Mouse (Mus musculus) stomach, embryonic 14.5 days (tissue): ENCODE results near the gene Sez6l. TPM values are rescaled to one million over a fixed set of nuclear protein-coding genes. Genes with fewer than 3 reads are reported as not detected.

Experiments
- ATAC-seq: fragments of 200-750 bp; cut with Nextera tagmentation; 2 replicates; pipeline ENCODE4 v1.8.0; 2017; ENCODE audit warnings: low read depth, moderate TSS enrichment; ENCODE audit not compliant: insufficient number of reproducible peaks, insufficient read depth, low FRiP score
- H3K27ac ChIP-seq: fragments of 300-500 bp; sonication (generic); 2 replicates; pipeline ENCODE4 v1.5.1; 2014; ENCODE audit warnings: mild to moderate bottlenecking, low read length, moderate library complexity, mixed read lengths
- H3K27me3 ChIP-seq: fragments of 300-500 bp; sonication (generic); 2 replicates; pipeline ENCODE4 v1.6.1; 2014; ENCODE audit warnings: low read length, control low read depth, mixed read lengths; ENCODE audit not compliant: control insufficient read depth, insufficient read depth
- H3K36me3 ChIP-seq: fragments of 300-500 bp; sonication (generic); 2 replicates; pipeline ENCODE4 v1.6.1; 2014; ENCODE audit warnings: mild to moderate bottlenecking, control low read depth, low read length, moderate library complexity, mixed read lengths; ENCODE audit not compliant: control insufficient read depth, insufficient read depth
- H3K4me1 ChIP-seq: fragments of 300-500 bp; sonication (generic); 2 replicates; pipeline ENCODE4 v1.6.1; 2014; ENCODE audit warnings: low read length, control low read depth, mixed read lengths; ENCODE audit not compliant: control insufficient read depth, insufficient read depth
- H3K4me2 ChIP-seq: fragments of 300-500 bp; sonication (generic); replicated peaks from 2 replicates; pipeline ENCODE4 v1.6.1; 2014; ENCODE audit warnings: low read depth, low read length, control low read depth
- H3K4me3 ChIP-seq: fragments of 300-500 bp; sonication (generic); 2 replicates; pipeline ENCODE4 v1.5.1; 2014; ENCODE audit warnings: low read depth, low read length, control low read depth
- H3K9ac ChIP-seq: fragments of 300-500 bp; sonication (generic); replicated peaks from 2 replicates; pipeline ENCODE4 v1.6.1; 2014; ENCODE audit warnings: low read depth, mild to moderate bottlenecking, control low read depth, low read length, moderate library complexity, mixed read lengths
- H3K9me3 ChIP-seq: fragments of 300-500 bp; sonication (generic); 2 replicates; pipeline ENCODE4 v1.6.1; 2016; ENCODE audit warnings: low read depth, low read length, control low read depth; ENCODE audit not compliant: control insufficient read depth
- WGBS: fragments of 180-500 bp; shearing (Covaris S2); extraction: QIAGEN DNeasy Blood & Tissue Kit; methylation state at CpG from one replicate; pipeline ENCODE4 v1.1.7; 2014; 5-methylcytosine and 5-hydroxymethylcytosine counted together
- polyA plus RNA-seq: library from polyadenylated mRNA; unstranded; fragments of >200 nt; fragmentation: Nextera tagmentation; extraction: Ambion mirVana; gene quantifications from 2 replicates; pipeline ENCODE4 v1.2.1, GENCODE M21; 2014

Sez6l gene
- polyA plus RNA-seq, 1 experiment from 2014 or later = 2.3 TPM

DNA sequence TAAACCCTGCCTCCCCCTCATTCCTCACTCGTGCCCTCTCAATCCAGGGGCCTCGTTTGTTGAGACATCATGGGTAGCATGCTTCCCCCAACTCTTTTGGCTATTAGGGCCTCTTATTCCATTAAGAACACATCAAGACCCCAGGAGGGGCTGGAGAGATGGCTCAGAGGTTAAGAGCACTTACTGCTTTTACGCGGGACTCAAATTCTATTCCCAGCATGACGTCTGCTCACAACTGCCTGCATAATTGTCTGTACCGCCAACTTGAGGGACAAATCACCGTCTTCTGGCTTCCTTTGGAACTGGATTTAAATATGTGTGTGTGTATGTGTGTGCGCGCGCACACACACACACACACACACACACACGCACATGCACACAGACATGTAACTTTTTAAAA, 42.8 kb downstream of the Sez6l start:
- Histone ChIP-seq H3K9me3 (peaks cover 5% of the 10 kb centered on the region; the same call in 1 of the 2 replicates), H3K36me3 (no peaks in the 10 kb centered on the region), H3K27me3 (no peaks in the 10 kb centered on the region), H3K9ac (no peak overlapping the region), H3K4me1 (no peaks in the 10 kb centered on the region), H3K4me2 (no peak overlapping the region), H3K27ac (no peak overlapping the region), H3K4me3 (no peak overlapping the region)
- 48% methylated on average over 11 of the region's 11 CpGs for WGBS
- ATAC-seq = no peak

DNA sequence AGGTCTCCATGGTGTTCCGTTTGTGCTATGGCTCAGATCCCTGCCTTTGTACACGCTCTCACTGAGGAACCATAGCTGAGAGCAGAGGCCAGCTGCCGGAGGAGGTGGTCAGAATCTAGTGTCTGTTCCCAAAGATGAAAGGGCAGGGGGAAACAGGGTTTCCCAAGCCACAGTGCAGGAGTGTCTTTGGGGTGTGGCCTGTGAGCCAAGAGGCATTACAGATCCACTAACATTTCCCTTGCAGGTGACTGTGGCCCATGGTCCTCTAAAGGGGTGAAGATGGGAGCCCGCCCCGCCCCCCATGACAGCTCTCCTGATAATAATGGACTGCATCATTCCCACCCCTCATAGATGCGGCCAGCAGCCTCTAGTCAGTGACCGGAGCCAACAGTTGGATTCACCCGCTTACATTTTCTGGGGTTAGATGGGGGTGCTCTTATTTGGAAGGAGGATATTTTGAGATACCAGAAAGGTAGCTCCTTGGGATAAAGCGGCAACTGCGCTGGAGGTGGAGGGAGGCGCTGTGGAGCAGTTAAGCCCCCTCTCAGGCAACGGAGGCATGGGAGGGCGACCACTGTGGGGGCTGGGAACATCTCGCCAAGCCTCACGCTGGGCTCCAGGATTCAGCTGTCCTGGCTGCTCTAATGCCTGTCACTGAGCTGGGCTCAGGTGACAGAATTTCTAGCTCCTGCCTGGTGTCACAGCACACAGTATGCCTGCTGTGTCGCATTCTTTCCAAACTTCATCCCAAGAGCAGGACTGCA, 43.5 kb downstream of the Sez6l start:
- H3K4me1 ChIP-seq = no peaks in the 10 kb centered on the region
- 58% methylated on average over 16 of the region's 16 CpGs for WGBS
- no peaks in the 10 kb centered on the region for H3K36me3 ChIP-seq
- H3K27me3 ChIP-seq = no peaks in the 10 kb centered on the region
- no peak overlapping the region for H3K4me3 ChIP-seq
- ATAC-seq = no peak
- H3K27ac ChIP-seq = no peak overlapping the region
- H3K4me2 ChIP-seq = no peak overlapping the region
- no peak overlapping the region for H3K9ac ChIP-seq
- H3K9me3 ChIP-seq = peaks cover 5% of the 10 kb centered on the region; the same call in 1 of the 2 replicates

DNA sequence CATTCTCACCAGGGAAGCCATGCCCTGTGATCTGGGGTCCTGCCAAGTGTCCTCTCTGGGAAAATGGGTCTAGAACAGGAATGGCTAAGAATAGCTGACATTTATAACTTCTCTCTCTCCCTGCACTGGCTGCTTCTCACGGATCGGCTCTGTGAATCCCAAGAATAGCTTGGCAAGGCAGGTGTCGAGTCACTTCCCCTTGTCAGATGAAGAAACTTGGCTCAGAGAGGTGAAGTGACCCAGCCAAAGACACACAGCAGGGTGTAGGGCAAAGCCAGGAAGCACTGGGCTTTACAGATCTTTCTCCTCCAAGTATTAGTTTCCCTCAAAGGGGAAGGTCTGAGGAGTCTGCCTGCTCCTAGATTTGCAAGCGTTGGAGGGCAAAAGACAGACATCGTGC, 44.1 kb downstream of the Sez6l start:
- no peak overlapping the region for H3K27ac ChIP-seq
- H3K4me1 ChIP-seq = no peaks in the 10 kb centered on the region
- H3K36me3 ChIP-seq = no peaks in the 10 kb centered on the region
- 88% methylated on average over 5 of the region's 5 CpGs for WGBS
- ATAC-seq = no peak
- H3K9ac ChIP-seq = no peak overlapping the region
- no peaks in the 10 kb centered on the region for H3K27me3 ChIP-seq
- H3K4me3 ChIP-seq = no peak overlapping the region
- H3K9me3 ChIP-seq = peaks cover 5% of the 10 kb centered on the region; the same call in 1 of the 2 replicates
- no peak overlapping the region for H3K4me2 ChIP-seq

DNA sequence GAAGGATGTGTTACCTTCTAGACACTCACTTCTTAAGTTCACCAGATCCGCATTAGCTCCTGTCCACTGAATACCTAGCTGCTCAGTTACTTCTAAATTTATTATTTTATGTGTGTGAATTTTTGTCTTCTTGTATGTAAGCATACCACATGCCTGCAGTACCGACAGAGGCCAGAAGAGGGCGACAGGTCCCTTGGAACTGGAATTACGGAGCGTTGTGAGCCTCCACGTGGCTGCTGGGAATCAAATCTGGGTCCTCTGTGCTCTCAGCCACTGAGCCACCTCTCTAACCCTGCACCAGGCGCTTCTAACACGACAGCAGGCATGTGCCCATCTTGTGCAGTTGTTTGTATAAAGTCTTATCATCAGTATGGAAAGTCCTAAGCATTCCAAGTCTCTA, 44.8 kb downstream of the Sez6l start:
- no peak overlapping the region for H3K4me2 ChIP-seq
- H3K27ac ChIP-seq = no peak overlapping the region
- no peaks in the 10 kb centered on the region for H3K27me3 ChIP-seq
- no peak for ATAC-seq
- H3K36me3 ChIP-seq = no peaks in the 10 kb centered on the region
- WGBS = 66% methylated on average over 8 of the region's 8 CpGs
- no peak overlapping the region for H3K9ac ChIP-seq
- no peaks in the 10 kb centered on the region for H3K4me1 ChIP-seq
- no peak overlapping the region for H3K4me3 ChIP-seq
- peaks cover 5% of the 10 kb centered on the region; the same call in 1 of the 2 replicates for H3K9me3 ChIP-seq

DNA sequence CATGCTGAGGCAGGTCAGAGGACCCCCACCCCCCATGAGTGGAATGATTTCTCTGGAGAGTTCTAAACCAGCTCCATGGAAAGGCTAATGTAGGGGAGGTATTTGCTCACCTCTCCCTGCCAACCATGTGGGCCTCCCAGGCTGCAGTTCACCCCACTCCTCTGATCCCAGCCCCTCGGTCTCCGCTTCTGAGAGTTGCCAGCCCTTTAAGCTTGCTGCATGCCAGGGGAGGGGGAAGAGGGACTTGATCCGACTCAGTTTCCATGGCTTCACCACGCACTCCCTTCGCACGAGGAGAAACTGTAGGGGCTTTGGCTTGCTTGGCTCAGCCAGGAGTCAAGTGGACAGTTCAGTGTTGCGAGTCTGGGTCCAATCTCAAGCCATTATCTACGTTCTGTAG, 45.9 kb downstream of the Sez6l start:
- Histone ChIP-seq H3K27ac (no peak overlapping the region), H3K9ac (no peak overlapping the region), H3K36me3 (no peaks in the 10 kb centered on the region), H3K4me3 (no peak overlapping the region), H3K27me3 (no peaks in the 10 kb centered on the region), H3K4me2 (no peak overlapping the region), H3K9me3 (peaks cover 5% of the 10 kb centered on the region; the same call in 1 of the 2 replicates), H3K4me1 (no peaks in the 10 kb centered on the region)
- WGBS = 69% methylated on average over 8 of the region's 8 CpGs
- ATAC-seq = no peak

DNA sequence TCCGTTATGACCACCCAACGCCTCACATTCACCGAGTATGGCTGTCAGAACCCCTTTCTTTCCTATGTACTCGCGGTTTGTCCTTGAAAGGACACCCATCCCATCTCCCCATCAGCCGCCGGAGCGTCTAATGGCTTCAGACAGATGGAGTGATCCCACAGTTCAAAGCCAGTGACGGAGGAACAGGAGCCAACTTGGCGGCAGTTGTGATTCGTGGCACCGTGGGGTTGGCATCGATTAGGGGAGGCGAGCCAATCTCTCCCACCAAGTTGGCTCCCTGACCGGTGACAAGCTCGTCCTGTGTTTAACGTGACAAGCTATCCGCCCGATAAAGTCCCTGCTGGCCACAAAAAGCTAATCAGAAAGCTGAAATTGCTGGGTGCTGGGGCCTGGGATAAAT, 50.0 kb downstream of the Sez6l start:
- no peaks in the 10 kb centered on the region for H3K27me3 ChIP-seq
- no peak overlapping the region for H3K27ac ChIP-seq
- no peak overlapping the region for H3K4me3 ChIP-seq
- no peak overlapping the region for H3K4me2 ChIP-seq
- ATAC-seq = no peak
- 85% methylated on average over 19 of the region's 19 CpGs for WGBS
- no peaks in the 10 kb centered on the region for H3K9me3 ChIP-seq
- no peaks in the 10 kb centered on the region for H3K4me1 ChIP-seq
- H3K9ac ChIP-seq = no peak overlapping the region
- H3K36me3 ChIP-seq = no peaks in the 10 kb centered on the region

DNA sequence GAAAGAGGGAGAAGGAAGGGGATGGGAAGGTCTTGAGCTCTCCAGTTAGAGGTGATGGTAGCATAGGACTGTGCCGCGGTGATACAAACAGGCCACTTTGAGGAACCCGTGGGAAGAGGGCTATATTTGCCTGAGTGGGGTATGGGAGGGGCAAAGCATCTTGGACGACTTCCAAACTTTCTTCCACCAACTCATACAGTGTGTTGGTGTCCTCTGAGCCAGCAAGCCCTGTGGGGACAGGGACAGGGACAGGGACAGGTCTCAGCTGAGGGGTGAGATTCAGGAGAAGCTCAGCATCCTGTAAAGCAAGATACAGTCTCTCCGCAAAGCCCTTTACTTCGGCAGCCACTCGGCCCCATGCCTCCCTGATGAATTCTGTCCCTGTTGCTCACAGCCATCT, 50.5 kb downstream of the Sez6l start:
- no peaks in the 10 kb centered on the region for H3K9me3 ChIP-seq
- H3K27me3 ChIP-seq = no peaks in the 10 kb centered on the region
- H3K4me3 ChIP-seq = no peak overlapping the region
- H3K4me1 ChIP-seq = no peaks in the 10 kb centered on the region
- H3K9ac ChIP-seq = no peak overlapping the region
- H3K27ac ChIP-seq = no peak overlapping the region
- no peaks in the 10 kb centered on the region for H3K36me3 ChIP-seq
- ATAC-seq = no peak
- no peak overlapping the region for H3K4me2 ChIP-seq
- WGBS = 64% methylated on average over 7 of the region's 7 CpGs

DNA sequence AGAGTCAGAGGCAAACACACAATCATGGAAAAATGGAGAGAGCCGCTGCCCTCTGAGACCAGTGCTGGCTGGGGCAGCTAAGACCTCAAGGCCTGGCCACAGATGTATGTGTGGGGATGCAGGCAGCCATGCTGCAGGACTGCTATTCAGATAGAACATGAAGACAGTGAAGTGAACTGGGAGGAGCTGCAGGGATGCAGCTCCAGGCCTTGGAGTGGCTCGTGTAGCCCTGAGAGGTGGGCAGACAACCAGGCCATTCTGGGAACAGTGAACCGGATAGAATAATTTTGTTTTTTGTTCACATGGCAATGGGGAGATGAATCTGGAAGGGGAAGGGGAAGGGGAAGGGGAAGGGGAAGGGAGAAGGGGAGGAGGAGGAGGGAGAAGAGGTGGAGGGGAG, 51.0 kb downstream of the Sez6l start:
- H3K27me3 ChIP-seq = no peaks in the 10 kb centered on the region
- H3K36me3 ChIP-seq = no peaks in the 10 kb centered on the region
- H3K4me1 ChIP-seq = no peaks in the 10 kb centered on the region
- WGBS = 79% methylated on average over 3 of the region's 3 CpGs
- no peak overlapping the region for H3K9ac ChIP-seq
- no peak for ATAC-seq
- H3K27ac ChIP-seq = no peak overlapping the region
- no peak overlapping the region for H3K4me2 ChIP-seq
- H3K4me3 ChIP-seq = no peak overlapping the region
- H3K9me3 ChIP-seq = no peaks in the 10 kb centered on the region

DNA sequence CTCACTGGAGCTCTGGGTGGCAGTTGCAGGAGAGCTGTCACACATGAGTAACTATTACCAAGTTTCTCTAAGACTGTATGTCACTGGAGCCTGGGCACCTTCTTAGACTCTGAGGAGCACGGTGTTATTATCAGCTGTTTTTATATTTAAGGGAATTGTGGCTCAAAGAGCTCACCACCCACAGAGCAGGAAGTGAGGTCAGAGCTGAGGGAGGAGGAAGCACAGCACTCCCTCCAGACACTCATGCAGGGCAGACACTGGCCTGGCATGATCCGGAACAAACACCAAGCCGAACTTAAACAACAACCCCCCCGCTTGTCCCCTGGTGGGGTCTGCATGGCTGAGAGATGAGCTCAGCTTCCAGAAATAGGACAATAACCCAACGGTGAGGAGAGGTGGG, 51.7 kb downstream of the Sez6l start:
- no peak overlapping the region for H3K9ac ChIP-seq
- H3K36me3 ChIP-seq = no peaks in the 10 kb centered on the region
- H3K27ac ChIP-seq = no peak overlapping the region
- H3K4me3 ChIP-seq = no peak overlapping the region
- no peaks in the 10 kb centered on the region for H3K4me1 ChIP-seq
- H3K4me2 ChIP-seq = no peak overlapping the region
- no peak for ATAC-seq
- H3K27me3 ChIP-seq = no peaks in the 10 kb centered on the region
- H3K9me3 ChIP-seq = no peaks in the 10 kb centered on the region
- WGBS = 61% methylated on average over 5 of the region's 5 CpGs
